Mouse (Mus musculus): ENCODE data around the gene Amz2. TPM values are rescaled to one million over a fixed set of nuclear protein-coding genes. Genes with fewer than 3 reads are reported as not detected.
"Not testable (repeated sequence)": the region's sequence is repeated elsewhere in the genome, so short reads cannot be mapped to it uniquely, and the experiment has no call there.

The Amz2 gene
- polyA plus RNA-seq, 2 experiments from 2014 or later: 39.6 to 51.6 TPM

DNA sequence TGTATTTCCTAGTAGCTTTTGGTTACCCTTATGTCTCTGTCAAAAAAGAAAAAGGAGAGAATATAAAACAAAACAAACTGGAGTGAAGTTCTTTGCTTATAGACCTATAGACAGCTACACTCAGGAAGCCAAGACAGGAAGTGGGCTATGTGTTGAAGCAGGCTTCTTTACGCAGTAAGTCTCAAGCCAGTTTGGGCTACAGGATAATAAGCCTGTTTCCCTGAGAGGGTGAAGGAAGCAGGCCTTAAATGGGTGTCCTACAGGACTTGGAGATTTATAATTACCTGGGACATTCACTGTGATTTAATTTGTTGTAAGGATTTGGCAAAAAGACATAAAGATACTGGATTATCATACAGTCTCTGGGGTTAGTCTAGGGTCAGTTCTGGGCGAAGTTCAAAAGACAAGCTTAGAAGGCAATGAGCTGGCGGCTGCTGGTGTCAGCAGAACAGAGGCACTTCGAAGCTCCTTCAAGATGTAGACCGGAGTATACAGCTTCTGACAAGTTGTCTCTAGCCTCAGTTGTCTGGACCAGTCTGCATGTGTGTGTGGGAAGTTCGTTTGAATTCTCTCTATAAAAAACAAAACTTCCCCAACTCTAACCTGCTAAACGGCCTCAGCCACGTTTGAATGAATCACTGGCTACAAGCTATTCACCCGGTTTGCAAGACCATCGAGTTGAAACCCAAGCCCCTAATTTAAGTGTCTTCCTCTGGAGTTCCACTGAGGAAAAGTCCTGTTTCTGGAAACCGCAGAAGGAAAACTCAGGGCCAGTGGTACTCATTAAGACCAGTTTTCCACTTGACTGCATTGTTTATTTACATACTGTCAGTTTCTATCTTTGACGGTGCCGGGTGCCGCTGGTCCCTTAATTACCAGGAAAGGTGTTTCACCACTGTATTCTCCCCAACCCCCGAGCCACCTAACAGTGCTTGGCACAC lies 45.4 kb downstream of the Amz2 start:
- peak; percentile 59 for ATAC-seq

DNA sequence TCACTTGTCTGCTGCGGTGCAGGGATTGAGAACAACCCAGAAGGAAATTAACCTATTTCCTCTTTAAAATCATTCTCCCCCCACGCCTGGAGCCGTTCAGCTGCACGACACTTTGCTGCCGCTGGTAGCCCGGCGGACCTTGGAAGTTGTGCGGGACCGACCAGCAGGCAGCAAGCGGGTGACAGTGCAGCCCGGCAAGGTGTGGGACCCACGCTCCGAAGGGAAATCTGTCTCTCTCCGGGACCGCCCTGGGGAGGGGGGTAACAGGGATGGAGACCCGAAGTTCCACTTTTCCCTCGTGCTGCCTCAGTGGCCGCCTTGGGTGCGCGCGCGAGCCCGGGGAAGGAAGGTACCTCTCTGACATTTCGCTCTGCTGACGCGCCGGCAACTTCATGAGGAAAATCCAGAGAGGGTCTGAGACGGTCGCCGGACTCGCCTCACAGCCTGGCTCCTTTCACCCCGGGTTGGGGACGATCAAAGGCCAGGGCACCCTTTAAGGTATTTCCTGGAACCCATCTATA lies 46.5 kb downstream of the Amz2 start:
- no peak for ATAC-seq

DNA sequence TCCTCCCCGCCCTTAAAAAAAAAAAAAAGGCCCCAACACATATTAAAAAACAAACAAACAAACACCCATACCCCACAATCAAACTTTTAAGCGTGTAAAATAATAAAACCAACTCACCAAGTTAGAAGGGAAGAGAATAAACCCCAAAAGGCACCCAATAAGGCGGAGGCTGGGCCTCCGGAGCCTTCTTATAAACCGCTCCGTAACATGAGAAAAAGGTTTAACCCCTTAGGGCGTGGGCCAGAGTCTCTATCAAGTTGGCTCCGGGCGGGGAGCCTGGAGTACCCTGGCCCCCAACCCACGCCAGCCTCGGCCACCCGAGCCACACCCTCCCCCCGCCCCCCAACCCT lies 47.0 kb downstream of the Amz2 start:
- ATAC-seq: no peak

DNA sequence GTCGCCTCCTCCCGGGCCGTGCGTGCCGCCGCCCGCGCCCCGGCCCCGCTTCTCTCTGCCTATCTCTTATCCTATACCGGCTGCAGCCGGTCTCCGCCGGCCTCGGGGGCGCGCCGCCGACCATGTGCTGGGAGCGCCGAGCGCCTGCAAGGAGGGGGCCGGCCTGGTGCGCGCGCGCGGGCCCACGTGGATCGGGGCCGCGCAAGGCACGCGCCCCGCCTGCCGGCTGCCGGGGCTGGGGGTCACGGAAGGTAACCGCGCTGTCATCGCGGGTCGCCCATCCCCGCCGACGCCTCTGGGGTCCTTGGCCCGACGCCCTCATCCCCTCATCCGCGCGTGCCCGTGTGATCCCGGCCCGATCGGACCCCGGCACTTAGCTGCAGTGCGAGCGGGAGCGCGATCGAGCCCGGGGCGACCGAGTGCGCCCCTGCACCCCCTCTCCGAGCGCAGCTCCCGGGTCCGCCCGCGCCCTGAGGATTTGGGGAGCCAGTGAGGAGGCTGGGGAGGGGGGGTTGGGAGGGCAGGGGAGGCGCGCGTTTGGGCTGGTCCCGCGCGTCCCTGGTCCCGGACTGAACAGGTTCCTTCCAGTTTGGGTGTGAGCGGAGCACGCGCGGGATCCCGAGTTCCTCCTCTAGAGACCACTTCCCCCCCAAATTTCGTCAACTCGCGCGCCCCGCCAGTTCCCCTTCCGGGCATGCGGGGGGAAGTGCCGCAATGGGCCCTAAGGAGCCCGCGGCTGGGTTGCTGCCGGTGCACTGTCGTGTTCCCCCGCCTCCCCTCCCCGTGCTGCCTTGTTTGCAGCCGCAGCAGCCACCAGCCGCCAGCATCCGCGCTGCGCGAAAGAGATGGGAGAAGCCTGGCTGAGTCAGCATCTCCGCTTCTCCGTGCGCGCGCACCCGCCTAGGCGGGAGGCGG lies 47.7 kb downstream of the Amz2 start, which contains the start of the genes Arsg and Slc16a6:
Gene Arsg, plus strand, starts transcription at position 204 of the 915 bp plus-strand sequence.
Gene Slc16a6, minus strand, starts transcription at position 428 of the 915 bp plus-strand sequence.
- peak; percentile 74 for ATAC-seq

DNA sequence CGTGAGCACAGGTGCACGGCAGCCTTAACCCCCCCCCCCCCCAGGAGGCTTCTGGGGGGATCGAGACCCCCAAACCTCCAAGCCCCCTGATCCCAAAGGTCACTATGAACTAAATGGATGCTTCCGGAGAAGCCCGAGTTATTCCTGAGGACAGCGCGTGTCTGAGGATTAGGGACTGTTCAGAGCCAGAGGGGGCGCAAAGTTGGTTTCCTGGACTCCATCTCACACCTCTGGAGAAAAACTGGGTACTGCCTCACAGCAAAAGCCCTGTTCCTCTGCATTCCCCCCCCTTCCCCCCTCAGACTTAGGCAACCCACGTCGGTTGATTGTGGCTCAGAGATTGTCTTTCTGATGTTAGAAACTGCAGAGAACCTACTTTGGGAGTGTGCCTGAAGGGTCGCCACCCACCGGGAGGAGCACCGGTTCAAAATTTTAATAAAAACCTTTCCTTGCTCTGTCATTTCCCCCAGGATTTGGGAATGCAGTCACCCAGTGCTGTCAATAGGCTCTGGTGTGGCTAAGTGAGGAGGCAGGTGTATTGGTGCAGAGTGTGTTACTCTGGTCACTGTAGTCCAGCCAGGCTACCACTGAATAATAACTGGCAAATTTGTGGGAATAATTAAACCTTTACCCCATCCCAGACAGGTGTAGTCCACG lies 48.5 kb downstream of the Amz2 start:
- ATAC-seq: no peak

DNA sequence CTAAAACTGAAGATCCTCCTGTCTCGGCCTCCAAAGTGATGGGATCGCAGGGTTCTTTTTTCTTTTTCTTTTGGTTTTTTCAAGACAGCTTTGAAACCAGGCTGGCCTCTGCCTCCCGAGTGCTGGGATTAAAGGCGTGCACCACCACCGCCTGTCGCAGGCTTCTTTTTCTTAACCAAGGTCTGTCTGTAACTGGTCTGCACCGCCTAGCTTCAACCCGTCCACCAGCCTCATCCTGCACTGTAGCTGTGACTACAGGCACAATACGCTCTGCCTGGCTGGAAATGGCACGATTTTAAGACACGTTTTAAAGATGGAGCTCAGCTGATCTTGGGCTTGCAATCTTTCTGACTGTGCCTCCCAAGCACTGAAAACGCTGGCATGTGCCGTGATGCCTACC lies 49.1 kb downstream of the Amz2 start:
- no peak for ATAC-seq

DNA sequence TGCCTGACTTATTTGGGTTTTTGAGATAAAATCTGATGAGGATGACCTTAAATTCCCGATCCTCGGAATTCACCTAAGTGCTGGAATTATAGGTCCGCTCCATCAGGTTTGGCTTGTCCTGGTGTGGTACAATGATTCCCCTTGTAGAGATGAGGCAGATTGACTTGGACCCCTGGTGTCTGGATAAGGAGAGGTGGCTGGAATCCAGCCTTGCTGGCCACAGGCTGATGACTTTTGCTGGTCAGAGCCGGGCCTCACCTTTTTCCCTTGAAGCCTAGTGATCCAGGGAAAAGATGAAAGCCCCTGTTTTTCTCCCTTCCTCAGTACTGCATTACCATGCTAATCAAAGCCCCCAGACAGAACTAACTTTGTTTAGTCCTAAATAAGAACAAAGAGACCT lies 50.0 kb downstream of the Amz2 start:
- ATAC-seq: no peak

DNA sequence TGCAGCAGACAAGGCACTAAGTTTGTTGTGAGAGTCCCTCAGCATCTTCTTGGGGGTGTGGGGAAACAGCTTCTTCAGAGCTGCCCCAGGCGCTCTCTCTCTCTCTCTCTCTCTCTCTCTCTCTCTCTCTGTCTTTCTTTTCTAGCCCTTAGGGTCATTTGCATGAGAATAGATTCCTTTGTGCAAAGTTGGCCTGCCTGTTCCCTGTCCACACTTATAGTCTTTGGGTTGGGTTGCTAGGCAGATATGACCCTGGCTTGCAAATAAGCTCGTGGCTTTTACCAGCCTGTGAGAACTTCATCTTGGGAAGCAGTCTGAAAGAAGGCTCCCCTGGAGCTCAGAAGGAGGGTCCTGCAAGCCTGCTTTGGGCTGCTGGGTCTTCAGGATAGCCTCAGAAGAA lies 50.5 kb downstream of the Amz2 start:
- no peak for ATAC-seq

DNA sequence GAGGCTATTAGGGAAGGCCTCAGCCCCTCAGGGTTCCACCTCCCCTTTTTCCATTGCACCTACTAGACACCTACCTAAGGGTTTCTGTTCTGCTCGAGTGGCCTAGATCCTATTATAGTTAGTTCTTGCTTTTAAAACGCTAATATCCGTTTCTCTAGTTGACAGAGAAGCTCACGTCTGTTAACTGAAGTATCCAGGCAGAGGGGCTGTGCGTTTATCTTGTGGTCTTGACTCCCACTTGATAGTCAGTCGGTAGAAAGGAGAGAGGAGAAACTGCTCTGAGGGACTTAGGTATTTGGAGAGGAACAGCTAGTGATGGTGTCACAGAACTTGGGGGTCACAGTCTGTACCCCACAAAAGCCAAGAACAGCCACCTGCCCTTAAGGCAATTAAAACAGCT lies 50.9 kb downstream of the Amz2 start:
- no peak for ATAC-seq

DNA sequence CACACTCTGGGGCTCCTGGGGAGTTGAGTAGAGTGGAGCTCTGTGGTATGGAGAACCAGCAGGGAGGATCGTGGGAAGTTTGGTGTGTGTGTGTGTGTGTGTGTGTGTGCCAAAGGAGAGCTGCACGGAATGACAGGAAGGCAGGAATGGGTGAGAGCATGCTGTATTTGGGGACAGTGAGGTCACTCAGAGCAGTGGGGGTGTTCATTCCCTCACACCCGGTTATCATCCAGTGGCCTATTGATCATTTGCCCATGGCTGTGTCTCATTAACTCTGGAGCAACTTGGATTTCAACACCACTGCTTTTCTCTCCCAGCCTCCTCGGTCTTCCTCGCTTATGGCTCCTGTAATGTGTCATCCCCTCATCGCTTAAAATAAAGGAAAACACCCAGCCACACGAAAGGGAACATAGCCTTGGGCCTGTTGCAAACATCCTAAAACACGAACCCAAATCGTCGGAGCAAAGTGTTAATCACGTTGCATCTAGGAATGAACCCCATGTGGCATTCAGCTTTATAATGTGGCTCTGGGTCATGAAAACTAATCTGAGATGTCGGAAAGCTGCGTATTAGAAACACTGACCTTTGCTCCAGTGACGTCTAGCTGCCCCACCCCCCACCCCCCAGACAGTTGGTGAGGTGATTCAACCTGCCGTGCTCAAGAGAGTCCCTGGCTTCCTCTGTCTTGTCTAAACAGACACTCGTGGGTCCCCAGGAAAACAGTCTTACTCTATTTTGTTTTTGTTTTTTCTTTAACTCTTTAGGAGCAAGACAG lies 52.0 kb downstream of the Amz2 start:
- no peak for ATAC-seq

DNA sequence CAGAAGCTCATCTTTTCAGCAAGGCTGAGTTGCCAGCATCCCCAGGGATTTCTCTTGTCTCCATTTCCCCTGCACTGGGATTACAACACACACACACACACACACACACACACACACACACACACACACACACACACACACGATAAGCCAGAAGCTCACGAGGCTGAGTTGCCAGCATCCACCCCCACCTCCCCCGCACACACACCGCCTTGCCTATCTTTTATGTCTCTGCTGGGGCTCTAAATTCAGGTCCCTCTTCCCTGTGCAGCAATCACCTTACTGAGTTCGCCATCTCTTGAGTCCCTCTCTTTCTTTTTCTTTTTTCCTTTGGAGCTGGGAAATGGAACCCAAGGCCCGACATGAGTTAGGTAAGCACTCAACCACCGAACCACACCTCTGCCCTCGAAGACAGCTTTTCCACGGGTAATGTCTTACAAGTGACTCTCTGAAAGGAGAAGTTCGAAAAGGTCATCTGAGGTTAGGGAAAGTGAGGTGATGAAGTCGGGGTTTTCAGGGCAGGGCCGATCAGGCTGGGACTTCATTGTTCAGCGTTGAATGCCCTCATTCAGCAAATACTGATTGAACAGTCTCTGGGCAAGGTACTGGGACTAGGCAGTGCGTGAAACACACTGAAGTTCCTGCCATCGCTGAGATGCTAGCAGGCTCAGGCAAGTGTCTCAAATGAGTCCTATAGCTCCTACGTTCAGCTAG lies 54.0 kb downstream of the Amz2 start:
- no peak for ATAC-seq

DNA sequence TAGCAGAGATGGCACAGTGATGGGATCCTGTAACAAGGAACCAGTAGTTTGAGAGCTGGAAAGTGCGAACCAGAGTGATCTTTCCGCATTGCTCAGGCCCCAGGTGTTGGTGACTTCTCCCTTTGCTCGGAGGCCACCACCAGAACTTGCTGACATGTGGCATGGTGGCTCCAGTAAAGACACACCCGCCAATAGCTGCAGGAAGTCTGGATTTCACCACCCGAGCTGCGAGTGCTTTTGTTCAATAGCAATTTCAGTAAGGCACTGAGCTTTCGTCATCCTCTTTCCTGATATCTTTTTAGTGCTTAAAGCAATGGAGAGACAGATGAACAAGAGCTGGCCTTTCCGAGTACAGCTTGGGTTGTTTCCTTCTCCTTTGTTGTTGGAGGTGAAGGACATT lies 54.7 kb downstream of the Amz2 start:
- ATAC-seq: no peak

DNA sequence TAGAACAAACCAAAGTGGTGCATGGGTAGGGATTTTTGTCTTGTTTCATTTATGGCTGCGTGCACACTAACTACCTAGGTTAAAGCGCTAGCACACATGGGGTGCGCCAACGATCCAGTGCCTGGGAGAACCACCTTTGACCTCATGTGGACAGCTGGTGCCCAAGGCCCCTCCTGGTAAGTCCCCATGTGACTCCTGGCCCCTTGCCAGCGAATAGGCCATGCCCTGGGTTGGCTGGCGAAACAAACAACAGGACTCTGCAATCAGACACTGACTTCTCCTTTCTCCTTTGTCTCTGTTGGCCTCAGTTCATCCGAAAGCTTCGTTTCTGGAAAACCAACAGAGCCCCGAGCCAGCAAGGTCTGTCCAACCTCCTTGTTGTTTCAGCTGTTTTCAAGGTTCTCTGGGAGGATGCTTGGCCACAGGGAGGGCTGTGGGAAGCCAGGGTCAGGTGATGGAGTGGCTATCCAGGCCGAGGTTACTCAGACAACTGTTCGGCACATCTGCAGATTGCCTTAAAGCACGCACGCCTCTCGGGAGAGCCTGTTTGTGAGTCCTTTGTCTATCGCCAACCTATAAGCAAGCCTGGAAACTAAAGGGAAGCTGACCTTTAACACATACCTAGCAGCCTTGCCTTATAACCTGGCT lies 59.8 kb downstream of the Amz2 start:
- ATAC-seq: no peak

DNA sequence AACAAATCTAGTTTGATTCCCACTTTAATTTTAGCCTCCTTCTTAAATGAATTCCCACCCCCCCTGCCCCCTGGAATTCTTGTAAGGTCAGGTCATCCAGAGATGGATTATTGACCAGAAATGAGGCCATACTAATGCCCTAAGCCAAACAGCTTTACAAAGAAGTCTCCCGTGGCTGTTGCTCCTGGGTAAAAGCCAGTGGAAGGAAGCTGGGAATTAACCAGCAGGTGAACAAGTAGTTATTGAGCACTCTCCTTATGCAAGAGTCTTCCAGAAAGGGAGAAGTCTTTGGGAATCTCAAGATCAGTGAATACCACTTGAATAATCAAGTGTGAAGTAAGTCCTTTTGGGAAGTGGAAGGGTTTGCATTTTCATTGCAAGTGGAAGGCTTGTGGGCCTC lies 61.4 kb downstream of the Amz2 start:
- no peak for ATAC-seq

DNA sequence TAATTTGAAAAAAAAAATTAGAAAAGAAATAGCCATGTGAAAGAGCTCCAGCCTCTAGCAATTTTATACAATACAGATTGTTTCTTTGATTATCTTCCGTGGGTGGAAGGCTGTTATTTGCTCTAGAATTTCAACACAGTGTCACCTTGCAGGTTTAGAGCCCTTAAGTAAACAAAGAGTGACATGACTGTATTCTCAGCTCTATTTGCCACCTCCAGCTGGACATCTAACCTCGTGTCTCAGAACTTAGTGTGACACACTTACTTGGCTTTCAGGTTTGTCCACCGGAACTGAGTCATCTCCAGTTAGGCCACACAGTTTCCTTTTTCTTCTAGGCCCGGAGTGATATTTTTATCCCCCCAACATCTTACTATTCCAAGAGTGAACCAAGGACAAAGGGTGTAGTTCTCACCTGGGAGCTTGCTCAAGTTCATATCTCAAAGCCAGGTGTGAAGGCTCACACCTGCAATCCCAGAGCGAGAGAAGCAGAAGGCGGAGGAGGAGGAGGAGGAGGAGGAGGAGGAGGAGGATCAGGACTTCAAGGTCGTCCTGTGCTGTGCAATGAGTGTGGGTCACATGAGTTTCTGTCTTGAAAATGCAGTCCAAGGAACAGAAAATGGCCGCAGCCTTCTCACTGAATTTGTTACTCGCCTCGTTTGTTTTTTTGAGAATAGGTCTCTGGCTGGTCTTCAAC lies 62.4 kb downstream of the Amz2 start:
- ATAC-seq: no peak

DNA sequence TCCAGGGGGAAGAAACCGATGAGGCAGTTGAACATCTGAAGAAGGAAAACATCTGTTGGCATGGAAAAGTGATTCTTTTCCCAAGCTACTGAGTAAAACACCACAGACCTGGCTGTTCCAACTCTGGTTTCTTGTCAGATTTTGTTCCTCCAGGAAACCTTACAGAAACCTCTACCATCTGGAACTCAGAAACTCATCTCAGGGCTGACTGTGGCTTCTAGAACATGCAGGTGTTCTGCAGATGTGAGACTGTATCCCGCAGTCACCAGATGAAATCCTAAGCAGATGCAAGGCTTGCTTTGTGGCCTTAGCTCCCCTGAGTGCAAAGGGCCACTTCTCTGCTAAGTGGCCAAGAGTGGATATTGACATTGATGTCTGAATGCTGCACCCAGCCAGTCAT lies 64.0 kb downstream of the Amz2 start:
- ATAC-seq: no peak

DNA sequence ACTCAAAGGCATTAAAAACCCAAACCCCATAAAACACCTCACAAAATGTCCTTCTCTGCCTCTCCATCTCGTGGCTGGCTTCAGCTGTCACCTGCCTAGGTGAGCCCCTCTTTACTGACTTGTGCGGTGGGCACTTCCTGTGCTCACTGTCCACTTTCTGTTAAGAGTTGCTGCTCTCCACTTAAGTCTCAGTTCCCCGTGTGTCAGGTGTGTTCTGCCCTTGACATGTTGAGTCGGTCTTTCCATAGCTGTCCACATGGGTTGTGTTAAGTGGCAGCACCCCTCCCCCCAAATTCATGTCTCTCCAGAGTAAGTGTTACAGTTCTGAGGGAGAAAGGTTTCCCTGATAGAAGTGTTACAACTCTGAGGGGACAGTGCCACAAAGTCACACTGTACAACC lies 66.1 kb downstream of the Amz2 start:
- ATAC-seq: no peak

DNA sequence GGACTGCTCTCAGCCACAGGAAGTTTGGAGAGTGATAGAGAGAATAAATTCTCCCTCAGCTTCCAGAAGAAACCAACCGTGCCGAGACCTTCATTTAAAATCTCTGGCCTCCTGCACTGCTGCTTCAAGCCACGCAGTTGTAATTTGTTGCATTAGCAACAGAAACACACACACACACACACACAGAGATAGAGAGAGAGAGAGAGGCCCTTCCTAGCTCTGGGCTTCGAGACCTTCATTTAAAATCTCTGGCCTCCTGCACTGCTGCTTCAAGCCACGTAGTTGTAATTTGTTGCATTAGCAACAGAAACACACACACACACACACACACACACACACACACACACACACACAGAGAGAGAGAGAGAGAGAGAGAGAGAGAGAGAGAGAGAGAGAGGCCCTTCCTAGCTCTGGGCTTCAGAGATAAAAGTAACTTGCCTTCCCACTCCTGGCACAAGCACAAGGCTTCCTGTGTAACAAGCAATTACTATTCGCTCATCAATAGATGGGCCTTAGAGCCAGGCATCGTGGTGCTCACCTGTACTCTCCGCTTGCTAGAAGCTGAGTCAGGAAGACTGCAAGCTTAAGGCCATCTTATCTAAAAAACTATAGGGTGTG lies 67.2 kb downstream of the Amz2 start:
- ATAC-seq: not testable (repeated sequence)
